Mouse (Mus musculus): ENCODE data around the gene Ninj1. TPM values are rescaled to one million over a fixed set of nuclear protein-coding genes. Genes with fewer than 3 reads are reported as not detected.
A peak's percentile ranks its signal among the peaks of the same experiment; 100 is the strongest.

Ninj1 gene
- 53.9 and 64.2 TPM in 2 replicates for polyA plus RNA-seq (2012; rRNA removed)

DNA sequence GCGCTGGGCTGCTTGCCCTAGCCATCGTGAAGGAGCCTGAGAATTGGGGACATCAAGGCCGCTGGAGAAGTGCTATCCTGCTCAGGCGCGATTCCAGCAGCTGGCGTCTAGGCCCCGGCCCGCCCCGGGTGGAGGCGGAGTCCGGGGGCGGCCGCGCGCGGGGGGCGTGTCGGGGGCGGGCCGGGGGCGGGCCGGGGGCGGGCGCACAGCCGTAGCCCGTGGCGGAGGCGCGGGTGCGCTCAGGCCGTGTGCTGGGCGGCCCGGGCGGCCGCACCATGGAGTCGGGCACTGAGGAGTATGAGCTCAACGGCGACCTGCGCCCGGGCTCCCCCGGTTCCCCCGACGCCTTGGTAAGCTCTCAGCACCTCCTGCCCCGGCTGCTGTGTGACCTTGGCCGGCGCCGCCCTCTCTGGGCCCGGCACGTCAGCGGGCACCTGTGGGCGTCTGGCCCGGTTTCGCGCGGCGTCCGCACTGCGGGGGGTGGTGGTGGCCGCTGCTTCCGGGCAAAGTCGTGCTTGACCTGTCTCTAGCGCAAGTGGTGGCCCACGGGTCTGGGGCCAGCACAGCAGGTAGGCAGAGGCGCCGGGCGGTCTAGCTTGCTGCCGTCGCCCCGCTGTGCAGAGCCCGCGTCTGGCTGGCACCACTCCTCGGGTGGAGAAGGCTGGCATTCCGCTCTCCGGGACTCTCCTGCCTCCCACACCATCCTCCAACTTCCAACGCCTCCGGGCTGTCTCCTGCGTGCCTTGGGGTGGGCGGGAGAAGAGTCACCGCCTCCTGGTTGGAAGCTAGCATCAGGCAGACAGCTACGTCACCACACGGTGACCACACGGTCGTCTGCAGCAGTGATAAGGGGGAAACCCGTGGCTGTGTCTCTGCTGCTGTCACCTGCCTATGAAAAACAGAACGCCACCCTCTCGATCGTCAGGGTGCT is at the start of gene Ninj1:
Gene Ninj1 (plus strand): TSS at position 198 of the 931 bp plus-strand sequence.
- under 1% methylated on average over 85 of the region's 87 CpGs for WGBS
- DNase-seq (ENCODE audit: low read depth, low spot score) = no peak

DNA sequence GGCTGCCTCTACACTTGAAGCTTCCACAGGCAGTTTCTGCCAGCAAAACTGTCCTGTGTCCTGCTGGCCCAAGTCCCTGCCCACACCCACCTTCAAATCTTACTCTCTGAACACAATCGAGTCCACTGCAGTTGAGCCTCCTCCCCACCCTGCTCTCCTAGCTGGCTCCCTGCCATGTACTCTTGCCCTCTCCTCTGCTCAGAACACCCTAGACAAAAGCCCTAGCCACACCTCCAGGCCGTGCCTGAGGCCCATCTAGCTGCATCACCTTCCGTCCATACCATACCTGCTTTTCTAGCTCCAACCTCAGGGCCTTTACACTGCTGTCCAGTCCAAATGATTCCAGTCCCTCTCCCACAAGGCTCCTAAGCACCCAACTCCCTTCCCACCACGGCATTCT is 46.7 kb upstream of the Ninj1 start:
- 32% methylated on average over 4 of the region's 4 CpGs for WGBS
- DNase-seq (ENCODE audit: low read depth, low spot score) = peak; percentile 63

DNA sequence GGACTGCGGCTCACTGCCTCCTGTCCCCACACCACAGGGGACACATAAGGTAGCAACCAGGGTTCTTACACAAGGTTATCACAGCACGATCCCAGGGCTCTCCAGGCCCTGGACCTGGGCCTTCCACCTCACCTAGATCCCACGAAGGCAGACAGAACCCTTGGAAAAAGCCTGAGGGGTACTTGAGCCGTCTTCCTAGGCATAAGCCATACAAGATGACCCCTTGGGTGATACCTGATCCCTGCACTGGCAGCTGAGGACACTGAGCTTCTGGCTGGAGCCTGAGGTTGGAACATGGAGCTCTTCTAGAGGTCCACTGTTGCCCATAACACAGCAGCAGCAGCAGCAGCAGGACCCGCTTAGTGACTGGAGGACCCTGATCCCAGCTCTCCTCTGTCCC is 44.9 kb upstream of the Ninj1 start:
- WGBS = 95% methylated on average over 5 of the region's 5 CpGs
- no peak for DNase-seq (ENCODE audit: low read depth, low spot score)

DNA sequence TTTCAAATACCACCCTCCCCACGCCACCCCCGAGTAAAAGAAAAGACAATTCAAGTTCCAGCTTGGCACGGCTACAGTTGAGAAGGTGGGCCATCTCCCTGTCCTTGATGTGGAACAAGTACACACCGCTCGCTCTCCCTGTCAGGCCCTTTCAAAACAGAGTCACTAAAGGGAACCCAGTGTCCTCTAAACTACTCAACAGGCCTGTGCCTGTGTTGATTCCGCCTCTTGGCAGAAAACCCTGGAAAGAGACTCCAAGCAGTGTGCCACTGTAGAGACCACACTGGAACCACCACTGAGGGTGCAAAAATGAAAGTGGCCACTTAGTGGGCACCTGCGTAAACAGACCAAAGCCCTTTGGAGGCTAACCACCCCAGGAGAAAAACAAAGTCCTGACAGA is 44.0 kb upstream of the Ninj1 start:
- DNase-seq (ENCODE audit: low read depth, low spot score) = no peak
- WGBS = 92% methylated on average over 7 of the region's 7 CpGs

DNA sequence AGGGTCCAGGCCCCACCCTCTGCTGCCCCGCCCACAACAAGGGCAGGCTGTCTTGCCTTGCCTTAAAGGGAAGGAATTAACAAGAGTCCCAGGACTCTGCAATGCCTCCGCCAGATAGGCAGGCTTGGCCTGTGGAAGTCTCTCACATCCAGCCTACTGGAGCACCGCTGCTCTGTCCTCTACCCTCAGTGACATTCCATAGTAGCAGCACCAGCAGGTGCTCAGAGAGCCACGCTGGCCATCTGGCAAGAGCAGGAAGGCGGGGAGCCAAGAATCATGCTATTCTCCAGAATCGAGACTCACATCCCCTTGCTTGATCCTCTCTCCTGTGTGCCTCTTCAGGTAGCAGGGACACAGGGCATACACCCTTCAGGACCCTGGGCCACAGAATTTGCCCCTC is 42.8 kb upstream of the Ninj1 start:
- WGBS = 32% methylated on average over 6 of the region's 6 CpGs
- no peak for DNase-seq (ENCODE audit: low read depth, low spot score)

DNA sequence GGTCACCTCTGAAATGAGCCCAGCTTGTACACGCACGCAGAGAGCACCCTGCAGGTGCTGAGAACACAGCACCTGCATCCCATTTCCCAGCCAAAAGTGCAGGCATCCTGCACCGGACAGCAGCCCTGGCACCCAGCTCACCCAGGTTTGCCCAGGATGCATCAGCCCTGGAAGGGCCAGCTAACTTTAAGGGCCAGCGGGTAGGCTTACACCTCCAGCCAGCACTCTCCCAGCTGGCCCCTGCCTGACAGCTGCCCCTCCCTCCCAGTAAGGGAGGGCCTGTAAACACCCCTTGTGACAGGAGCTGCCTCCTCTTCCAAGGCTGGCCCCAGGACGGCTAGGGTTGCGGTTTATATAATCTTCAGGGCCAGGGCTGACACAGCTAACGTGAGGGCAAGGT is 41.9 kb upstream of the Ninj1 start:
- WGBS = 51% methylated on average over 7 of the region's 7 CpGs
- DNase-seq (ENCODE audit: low read depth, low spot score) = no peak

DNA sequence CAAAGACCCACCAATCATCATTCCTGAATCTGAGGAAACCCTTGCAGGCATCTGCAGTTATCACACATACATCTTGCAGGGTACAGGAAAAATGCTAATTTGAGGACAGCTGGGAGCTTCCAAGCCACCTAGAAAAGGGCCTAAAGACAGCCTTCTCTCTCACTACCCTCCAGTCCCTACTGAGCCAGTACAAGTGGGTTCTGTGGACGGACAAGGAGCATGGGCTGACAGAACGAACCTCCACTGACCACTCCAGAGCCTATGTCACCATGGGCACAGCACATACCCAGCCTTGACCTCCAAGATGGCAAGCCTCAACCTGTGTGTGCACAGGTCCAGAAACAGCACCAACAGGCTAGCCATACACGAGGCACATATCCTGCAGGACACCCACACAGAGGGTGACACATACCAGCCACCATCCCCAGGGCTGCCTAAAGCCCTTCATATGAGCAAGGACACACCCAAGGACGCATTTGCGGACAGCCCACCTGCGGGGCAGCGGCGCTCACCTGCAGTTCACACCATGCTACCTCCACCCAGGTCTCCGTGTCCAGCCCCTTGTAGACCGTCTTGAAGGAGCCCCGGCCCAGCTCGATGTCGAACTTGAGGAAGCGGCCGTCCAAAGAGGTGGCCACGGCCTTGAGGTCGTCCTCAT is 41.1 kb upstream of the Ninj1 start:
- 35% methylated on average over 17 of the region's 17 CpGs for WGBS
- no peak for DNase-seq (ENCODE audit: low read depth, low spot score)

DNA sequence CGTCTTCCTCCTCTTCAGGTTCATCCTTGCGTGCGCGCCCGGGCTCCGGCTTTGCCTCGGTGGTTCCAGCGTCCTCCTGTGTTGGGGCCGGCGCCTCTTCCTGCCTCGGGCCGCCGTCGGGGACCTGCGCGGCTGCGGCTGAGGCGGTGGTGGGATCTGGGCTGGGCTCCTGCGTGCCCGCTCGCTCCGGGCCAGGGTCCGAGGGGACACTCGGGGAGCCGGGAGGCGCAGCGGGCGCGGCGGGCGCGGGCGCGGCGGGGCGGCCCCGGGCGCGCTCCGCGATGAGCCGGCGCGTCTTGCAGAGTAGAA is 40.6 kb upstream of the Ninj1 start:
- 2% methylated on average over 44 of the region's 44 CpGs for WGBS
- no peak for DNase-seq (ENCODE audit: low read depth, low spot score)

DNA sequence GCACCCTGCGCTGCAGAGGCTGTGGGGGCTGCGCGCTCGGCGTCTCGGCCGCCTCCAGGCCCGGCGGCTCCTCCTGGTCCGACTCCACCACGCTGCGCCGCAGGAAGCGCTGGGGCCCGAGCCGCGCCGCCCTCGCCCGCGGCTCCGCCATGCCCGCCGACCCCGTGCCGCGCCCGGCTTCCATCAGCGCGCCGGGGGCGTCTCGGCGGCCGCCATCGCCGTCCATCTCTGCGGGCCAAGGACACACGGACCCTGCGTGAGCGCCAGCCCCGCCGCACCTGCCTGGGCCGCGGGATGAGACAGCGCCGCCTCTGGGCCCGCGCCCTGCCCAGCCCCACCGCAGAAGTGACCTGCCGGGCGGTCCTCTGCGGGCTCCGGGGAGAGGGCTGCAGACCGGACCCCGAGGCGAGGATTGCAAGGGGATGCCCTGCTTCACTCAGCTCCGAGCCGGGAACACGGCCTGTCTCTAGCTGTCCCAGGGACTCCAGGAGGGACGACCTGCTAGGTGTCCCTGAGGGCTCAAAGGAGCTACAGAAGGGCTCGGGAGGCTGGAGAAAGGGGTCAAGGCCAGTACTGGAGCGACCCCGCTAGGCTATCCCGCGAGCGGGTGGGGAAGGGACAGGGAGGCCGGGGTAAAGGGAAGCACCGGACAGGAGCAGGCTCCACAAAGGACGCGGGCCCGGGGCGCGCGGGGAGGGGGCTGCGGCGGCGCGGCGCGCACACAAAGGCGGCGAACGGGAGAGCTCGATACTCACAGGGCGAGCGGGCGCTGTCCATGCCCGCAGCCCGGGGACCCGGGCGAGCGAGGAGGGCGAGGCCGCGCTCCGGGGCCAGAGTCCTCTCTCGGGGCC is 40.1 kb upstream of the Ninj1 start:
- DNase-seq (ENCODE audit: low read depth, low spot score) = no peak
- under 1% methylated on average over 96 of the region's 98 CpGs for WGBS

DNA sequence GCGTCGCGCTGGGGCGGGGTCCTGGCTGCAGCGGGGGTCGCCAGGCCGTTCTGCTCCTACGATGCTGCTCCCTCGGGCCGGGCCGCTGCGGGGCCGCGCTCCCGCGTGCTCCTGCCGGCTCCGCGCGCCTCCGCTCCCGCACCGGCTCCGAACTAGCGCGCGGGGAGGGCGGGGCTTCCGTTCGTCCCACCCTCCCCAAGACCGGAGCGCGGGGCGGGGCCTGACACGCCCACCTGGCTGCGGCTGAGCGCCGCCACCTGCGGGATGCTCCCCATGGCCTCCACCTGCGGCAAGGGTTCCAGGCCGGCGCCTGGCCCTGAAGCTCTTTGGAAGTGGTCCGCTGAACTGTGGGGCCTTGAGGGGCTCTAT is 39.4 kb upstream of the Ninj1 start, which contains the start of gene Wnk2:
Gene Wnk2 (minus strand): TSS at position 157 of the 369 bp plus-strand sequence.
- no peak for DNase-seq (ENCODE audit: low read depth, low spot score)
- 1% methylated on average over 43 of the region's 43 CpGs for WGBS

DNA sequence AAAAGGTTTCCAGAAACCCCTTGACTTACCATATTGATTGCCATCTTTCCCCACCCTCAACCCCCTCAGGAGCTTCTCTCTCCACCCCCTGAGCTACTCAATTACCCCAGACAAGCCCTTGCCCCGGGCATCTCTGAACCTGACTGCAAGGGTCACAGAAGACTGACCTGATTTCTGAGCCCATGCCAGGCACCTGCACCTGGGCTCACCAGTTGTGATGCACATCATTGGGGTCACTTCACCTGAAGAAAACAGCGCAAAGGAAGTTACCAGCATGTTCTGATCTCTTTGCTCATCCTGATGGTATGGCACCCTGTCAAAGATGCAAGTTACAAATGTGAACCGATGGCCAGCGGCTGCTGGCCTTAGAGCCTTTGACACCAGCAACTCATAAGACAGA is 38.6 kb upstream of the Ninj1 start:
- DNase-seq (ENCODE audit: low read depth, low spot score) = no peak
- WGBS = 92% methylated on average over 4 of the region's 4 CpGs

DNA sequence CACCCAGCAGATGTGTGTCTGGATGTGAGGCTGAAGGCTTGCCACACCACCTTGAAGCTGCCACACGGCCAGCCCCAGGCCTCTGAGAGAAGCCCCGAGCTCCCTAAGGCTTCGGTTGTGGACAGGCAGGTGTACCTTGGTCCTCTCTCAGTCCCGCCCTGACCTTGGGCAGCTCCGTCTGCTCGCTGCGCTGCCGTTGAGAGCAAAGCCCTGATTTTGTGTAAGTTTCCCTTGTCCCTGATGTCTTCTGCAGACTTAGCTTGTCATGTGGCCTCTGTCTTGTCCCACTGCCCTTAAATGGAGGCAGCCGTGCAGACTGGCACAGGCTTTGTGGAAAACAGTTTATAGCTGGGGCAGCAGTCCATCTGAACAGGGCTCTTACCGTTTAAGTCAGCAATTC is 33.3 kb upstream of the Ninj1 start:
- 37% methylated on average over 10 of the region's 10 CpGs for WGBS

DNA sequence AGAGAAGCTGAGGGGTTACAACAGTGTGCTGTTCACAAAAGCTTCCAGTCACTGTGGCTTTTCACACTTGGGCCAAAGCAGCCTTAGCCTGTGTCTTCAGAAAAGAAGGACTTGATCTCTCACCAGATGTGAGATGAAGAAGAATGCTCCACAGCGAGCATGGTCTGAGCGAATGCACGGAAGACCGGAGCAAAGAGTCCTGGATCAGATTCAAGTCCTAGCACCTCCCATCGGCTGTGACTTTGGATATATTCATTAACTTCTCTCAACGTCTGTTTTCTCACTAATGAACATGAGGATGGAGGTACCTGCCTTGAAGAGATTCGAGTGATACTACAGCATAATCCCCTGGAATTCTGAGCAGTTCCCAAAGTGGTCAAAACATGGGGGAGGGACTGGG is 32.7 kb upstream of the Ninj1 start:
- WGBS = 35% methylated on average over 7 of the region's 7 CpGs

More for the DNA sequence above, 33.3 kb upstream of the Ninj1 start:
- DNase-seq (ENCODE audit: low read depth, low spot score) = no peak

DNA sequence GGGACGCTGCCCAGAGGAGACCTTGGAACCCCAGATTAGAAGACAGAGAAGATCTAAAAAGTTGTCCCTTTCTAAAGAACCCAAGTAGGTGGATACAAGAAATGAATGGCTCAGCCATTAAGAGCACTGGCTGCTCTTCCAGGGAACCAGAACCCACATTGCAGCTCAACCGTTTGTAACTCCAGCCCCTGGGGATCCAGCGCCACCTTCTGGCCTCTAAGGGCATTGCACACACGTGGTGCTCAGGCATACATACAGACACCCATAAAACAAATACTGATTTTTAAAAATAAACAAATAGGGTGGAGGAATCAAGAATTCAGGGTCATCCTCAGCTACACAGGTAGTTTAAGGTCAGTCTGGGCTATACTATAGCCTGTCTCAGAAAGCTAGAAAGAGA is 30.6 kb upstream of the Ninj1 start:
- WGBS = 82% methylated on average over 4 of the region's 4 CpGs
- no peak for DNase-seq (ENCODE audit: low read depth, low spot score)

More for the DNA sequence above, 32.7 kb upstream of the Ninj1 start:
- no peak for DNase-seq (ENCODE audit: low read depth, low spot score)

DNA sequence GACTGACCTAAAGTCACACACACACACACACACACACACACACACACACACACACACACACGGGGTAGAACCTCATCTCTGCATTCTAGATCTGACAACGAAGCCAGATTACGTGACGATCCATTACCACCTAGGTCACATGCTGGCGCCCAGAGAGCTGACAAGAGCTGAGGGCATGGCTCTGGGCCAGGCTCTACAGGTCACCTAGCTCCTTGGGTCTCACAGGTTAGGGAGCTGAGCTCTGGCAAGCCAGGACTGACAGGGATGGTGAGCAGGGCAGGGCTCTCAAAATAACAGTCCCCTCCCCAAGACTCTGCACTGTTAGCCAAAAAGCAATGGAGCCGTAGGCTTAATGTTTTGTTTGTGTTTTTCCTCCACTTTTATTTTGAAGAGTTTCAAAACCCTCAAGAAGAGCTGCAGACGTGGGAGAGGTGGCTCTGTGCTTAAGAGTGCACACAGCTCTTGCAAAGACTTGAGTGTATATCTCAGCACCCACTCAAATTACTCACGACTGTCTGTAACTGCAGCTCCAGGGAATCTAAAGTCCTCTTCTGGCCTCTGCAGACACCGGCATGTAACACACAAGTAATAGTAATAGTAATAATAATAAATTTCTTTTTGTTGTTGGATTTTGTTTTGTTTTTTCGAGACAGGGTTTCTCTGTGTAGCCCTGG is 29.1 kb upstream of the Ninj1 start:
- 81% methylated on average over 10 of the region's 10 CpGs for WGBS
- no peak for DNase-seq (ENCODE audit: low read depth, low spot score)

DNA sequence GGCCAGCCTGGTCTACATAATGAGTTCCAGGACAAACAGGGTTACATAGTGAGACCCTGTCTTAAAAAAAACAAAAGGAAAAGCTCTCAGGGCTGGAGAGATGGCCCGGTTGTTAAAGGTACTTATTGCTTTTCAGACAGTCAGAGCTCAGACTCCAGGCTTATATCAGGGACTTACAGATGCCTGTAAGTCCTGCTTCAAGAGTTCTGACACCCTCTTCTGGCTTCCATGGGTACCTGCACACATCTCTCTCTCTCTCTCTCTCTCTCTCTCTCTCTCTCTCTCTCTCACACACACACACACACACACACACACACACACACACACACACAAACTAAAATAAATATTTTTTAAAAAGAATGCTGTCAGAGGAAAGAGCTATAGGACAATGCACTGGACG is 26.0 kb upstream of the Ninj1 start:
- no peak for DNase-seq (ENCODE audit: low read depth, low spot score)
- WGBS = 32% methylated on average over 2 of the region's 2 CpGs

DNA sequence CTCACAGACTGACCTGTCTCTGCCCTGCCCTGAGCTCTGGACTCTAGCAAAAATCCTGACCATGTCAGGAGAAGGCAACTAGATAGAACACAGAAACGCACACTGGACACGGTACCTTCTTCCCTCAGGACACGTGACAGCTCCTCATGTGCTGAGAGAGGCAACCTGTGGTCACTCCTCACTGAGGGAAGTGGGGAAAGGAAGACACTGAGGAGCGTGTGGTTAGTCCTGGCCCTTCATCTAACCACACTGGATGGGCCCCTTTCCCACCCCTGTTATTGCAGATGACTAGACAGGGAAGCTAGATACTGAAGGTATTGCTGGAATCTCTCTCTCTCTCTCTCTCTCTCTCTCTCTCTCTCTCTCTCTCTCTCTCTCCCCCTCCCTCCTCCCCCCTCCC is 24.6 kb upstream of the Ninj1 start:
- DNase-seq (ENCODE audit: low read depth, low spot score) = no peak
- WGBS = 76% methylated on average over 4 of the region's 4 CpGs

DNA sequence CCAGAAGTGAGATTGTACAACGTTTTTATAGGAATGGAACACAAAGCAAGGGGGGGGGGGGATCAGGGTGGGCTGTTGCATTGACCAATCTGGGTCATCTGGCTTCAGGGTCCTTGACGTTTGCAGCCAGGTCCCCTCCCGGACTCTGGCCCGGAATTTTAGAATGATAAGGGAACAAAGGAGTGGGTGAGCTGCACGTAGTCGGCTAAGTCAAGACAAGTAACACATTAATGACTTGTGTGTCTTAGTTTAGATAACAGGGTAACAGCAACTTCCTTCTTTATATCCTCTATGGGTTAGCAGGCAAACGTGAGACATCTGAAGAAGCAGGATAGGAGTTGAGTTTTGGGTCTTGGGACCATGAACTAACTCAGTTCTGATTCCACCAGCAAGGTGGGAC is 23.6 kb upstream of the Ninj1 start:
- 45% methylated on average over 7 of the region's 7 CpGs for WGBS
- DNase-seq (ENCODE audit: low read depth, low spot score) = no peak

DNA sequence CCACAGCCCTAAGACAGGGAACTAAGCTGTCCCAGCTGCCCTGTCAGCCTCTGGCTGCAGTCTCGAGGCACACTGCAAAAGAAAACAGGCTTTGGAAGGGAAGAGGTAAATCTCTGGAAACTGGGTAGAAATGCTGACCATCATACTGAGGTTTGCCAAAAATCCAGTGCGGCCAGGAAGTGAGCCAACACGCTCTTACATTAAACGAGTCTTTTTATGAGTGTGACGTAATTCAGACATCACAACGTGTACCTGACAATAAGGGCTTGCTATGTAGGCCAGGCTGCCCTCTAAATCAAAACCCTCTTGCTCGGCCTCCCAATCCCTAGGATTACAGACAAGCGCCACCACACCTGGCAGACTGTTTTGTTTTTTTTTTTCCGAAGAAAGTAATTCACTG is 20.2 kb upstream of the Ninj1 start:
- DNase-seq (ENCODE audit: low read depth, low spot score) = no peak
- WGBS = 34% methylated on average over 9 of the region's 9 CpGs

Measured in large intestine, adult 2 months (tissue).